Mouse (Mus musculus) megakaryocyte, embryonic 14.5 days (primary cell): Measurements from ENCODE around the gene Dnah17.

Source experiments
- FLI1 ChIP-seq: IDR thresholded peaks from 2 replicates; pipeline ENCODE4 v1.6.1; 2012; ENCODE audit warnings: low read length, inconsistent platforms, mixed read lengths
- GATA1 ChIP-seq: IDR thresholded peaks from 3 replicates; pipeline ENCODE4 v1.6.1; 2012; ENCODE audit warnings: mixed read lengths, low read length, inconsistent platforms, borderline replicate concordance

DNA sequence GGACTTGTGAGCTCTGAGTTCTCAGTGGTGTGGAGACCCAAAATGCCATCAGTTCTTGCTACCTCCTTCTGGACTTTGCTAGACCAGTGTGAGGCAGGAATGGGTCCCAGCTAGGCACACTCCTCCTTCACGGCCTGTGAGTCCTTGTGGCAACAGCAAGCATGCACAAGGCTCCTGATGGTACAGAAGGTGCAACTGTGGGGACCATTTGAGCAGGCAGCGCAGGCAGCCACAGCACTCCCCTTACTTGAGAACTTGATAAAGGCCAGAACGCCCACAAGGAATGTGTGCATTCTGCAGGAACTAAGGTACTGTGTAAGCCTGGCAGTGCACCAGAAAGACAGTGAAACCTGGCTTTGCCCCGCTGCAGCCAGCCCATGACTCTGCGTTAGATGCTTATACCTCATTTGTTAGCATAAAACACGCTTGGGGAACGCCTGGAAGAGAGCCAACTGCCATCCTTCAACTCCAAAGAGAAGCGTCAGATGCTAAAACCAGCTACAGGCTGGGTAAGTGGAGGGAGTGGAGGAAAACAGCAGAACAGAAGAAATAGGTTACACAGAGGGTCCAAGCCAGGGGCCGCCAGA, 19.8 kb upstream of the Dnah17 start:
- TF ChIP-seq GATA1, result no peak
- TF ChIP-seq FLI1, result no peak
